Mouse (Mus musculus) heart, embryonic 12.5 days (tissue): ENCODE measurements around the gene 3110009E18Rik. TPM values are rescaled to one million over a fixed set of nuclear protein-coding genes. Genes with fewer than 3 reads are reported as not detected.
A peak's percentile ranks its signal among the peaks of the same experiment; 100 is the strongest.
"Not testable (repeated sequence)": the region's sequence is repeated elsewhere in the genome, so short reads cannot be mapped to it uniquely, and the experiment has no call there.

ENCODE experiments used
- ATAC-seq: fragments of 200-750 bp; cut with Nextera tagmentation; 2 replicates; pipeline ENCODE4 v1.8.0; 2017; ENCODE audit warnings: moderate TSS enrichment, moderate library complexity; ENCODE audit not compliant: insufficient number of reproducible peaks, low FRiP score
- H3K27ac ChIP-seq: fragments of 300-500 bp; sonication (generic); 2 replicates; pipeline ENCODE4 v1.5.1; 2016; ENCODE audit warnings: mild to moderate bottlenecking, moderate library complexity; ENCODE audit not compliant: poor library complexity, severe bottlenecking
- H3K27me3 ChIP-seq: fragments of 300-500 bp; sonication (generic); replicated peaks from 2 replicates; pipeline ENCODE4 v1.6.1; 2016; ENCODE audit warnings: mild to moderate bottlenecking, moderate library complexity
- H3K36me3 ChIP-seq: fragments of 300-500 bp; sonication (generic); 2 replicates; pipeline ENCODE4 v1.6.1; 2016; ENCODE audit warnings: mild to moderate bottlenecking, moderate library complexity
- H3K4me1 ChIP-seq: fragments of 300-500 bp; sonication (generic); replicated peaks from 2 replicates; pipeline ENCODE4 v1.6.1; 2016; ENCODE audit warnings: mild to moderate bottlenecking
- H3K4me2 ChIP-seq: fragments of 300-500 bp; sonication (generic); 2 replicates; pipeline ENCODE4 v1.6.1; 2016; ENCODE audit warnings: mild to moderate bottlenecking, moderate library complexity
- H3K4me3 ChIP-seq: fragments of 300-500 bp; sonication (generic); 2 replicates; pipeline ENCODE4 v1.5.1; 2016; ENCODE audit warnings: mild to moderate bottlenecking
- H3K9ac ChIP-seq: fragments of 300-500 bp; sonication (generic); 2 replicates; pipeline ENCODE4 v1.6.1; 2016; ENCODE audit warnings: mild to moderate bottlenecking, moderate library complexity
- H3K9me3 ChIP-seq: fragments of 300-500 bp; sonication (generic); replicated peaks from 2 replicates; pipeline ENCODE4 v1.6.1; 2016; ENCODE audit warnings: mild to moderate bottlenecking, moderate library complexity
- WGBS: fragments of 180-500 bp; shearing (Covaris S2); methylation state at CpG from one replicate; pipeline ENCODE4 v1.1.7; 2016; 5-methylcytosine and 5-hydroxymethylcytosine counted together
- polyA plus RNA-seq: library from polyadenylated mRNA; unstranded; fragments of >200 nt; fragmentation: Nextera tagmentation; extraction: Ambion mirVana; gene quantifications from 2 replicates; pipeline ENCODE4 v1.2.1, GENCODE M21; 2016

Gene 3110009E18Rik
- polyA plus RNA-seq, 1 experiment from 2014 or later: 14.1 TPM

GRCm38 (mm10) chr1:120085696-120086095 lies 35.3 kb upstream of the 3110009E18Rik start:
- Histone ChIP-seq H3K9me3 (no peaks in the 10 kb centered on the region), H3K27ac (no peak overlapping the region), H3K27me3 (no peaks in the 10 kb centered on the region), H3K9ac (no peak overlapping the region), H3K4me3 (no peak overlapping the region), H3K4me1 (peaks cover 29% of the 10 kb centered on the region), H3K4me2 (no peak overlapping the region), H3K36me3 (no peaks in the 10 kb centered on the region)
- 70% methylated on average over 3 of the region's 3 CpGs for WGBS
- no peak for ATAC-seq

GRCm38 (mm10) chr1:120086644-120087043 lies 34.3 kb upstream of the 3110009E18Rik start:
- H3K4me1 ChIP-seq: peaks cover 29% of the 10 kb centered on the region
- no peak overlapping the region for H3K4me2 ChIP-seq
- no peak for ATAC-seq
- no peaks in the 10 kb centered on the region for H3K36me3 ChIP-seq
- no peak overlapping the region for H3K9ac ChIP-seq
- no peaks in the 10 kb centered on the region; the same call in 1 of the 2 replicates for H3K9me3 ChIP-seq
- H3K27me3 ChIP-seq: no peaks in the 10 kb centered on the region
- no peak overlapping the region for H3K4me3 ChIP-seq
- 60% methylated on average over 13 of the region's 13 CpGs for WGBS
- H3K27ac ChIP-seq: no peak overlapping the region

- peaks cover 6% of the 10 kb centered on the region for H3K4me1 ChIP-seq
- no peak overlapping the region for H3K4me3 ChIP-seq
- no peak overlapping the region for H3K4me2 ChIP-seq
- no peaks in the 10 kb centered on the region; the same call in 1 of the 2 replicates for H3K9me3 ChIP-seq
- no peak for ATAC-seq
- no peaks in the 10 kb centered on the region for H3K27me3 ChIP-seq
- whole genome bisulfite sequencing: 31% methylated on average over 4 of the region's 5 CpGs
- no peak overlapping the region for H3K27ac ChIP-seq
- no peaks in the 10 kb centered on the region for H3K36me3 ChIP-seq
- no peak overlapping the region for H3K9ac ChIP-seq
Observed at GRCm38 (mm10) chr1:120089180-120089579, 31.8 kb upstream of the 3110009E18Rik start.

GRCm38 (mm10) chr1:120090880-120091570 lies 30.0 kb upstream of the 3110009E18Rik start:
- H3K27me3 ChIP-seq: no peaks in the 10 kb centered on the region
- no peaks in the 10 kb centered on the region for H3K36me3 ChIP-seq
- 70% methylated on average over 8 of the region's 8 CpGs for WGBS
- no peak overlapping the region for H3K9ac ChIP-seq
- peaks cover 3% of the 10 kb centered on the region; the same call in 1 of the 2 replicates for H3K4me1 ChIP-seq
- no peak for ATAC-seq
- no peak overlapping the region for H3K27ac ChIP-seq
- H3K4me2 ChIP-seq: no peak overlapping the region
- H3K9me3 ChIP-seq: no peaks in the 10 kb centered on the region; the same call in 1 of the 2 replicates
- no peak overlapping the region for H3K4me3 ChIP-seq

GRCm38 (mm10) chr1:120093482-120094134 lies 27.4 kb upstream of the 3110009E18Rik start:
- WGBS: 62% methylated on average over 13 of the region's 14 CpGs
- peak; percentile 54; the same call in 1 of the 2 replicates for ATAC-seq
- H3K9ac ChIP-seq, H3K27me3 ChIP-seq, H3K4me3 ChIP-seq, H3K27ac ChIP-seq, H3K36me3 ChIP-seq, H3K4me2 ChIP-seq, H3K4me1 ChIP-seq, H3K9me3 ChIP-seq: not testable (repeated sequence)

GRCm38 (mm10) chr1:120094920-120095319 lies 26.1 kb upstream of the 3110009E18Rik start:
- no peak overlapping the region for H3K27ac ChIP-seq
- no peak for ATAC-seq
- no peak overlapping the region for H3K4me2 ChIP-seq
- no peak overlapping the region for H3K9ac ChIP-seq
- WGBS: 38% methylated on average over 3 of the region's 3 CpGs
- no peaks in the 10 kb centered on the region; the same call in 1 of the 2 replicates for H3K9me3 ChIP-seq
- no peaks in the 10 kb centered on the region for H3K27me3 ChIP-seq
- peaks cover 3% of the 10 kb centered on the region; the same call in 1 of the 2 replicates for H3K4me1 ChIP-seq
- H3K4me3 ChIP-seq: no peak overlapping the region
- no peaks in the 10 kb centered on the region for H3K36me3 ChIP-seq

GRCm38 (mm10) chr1:120098327-120098726 lies 22.7 kb upstream of the 3110009E18Rik start:
- no peak overlapping the region for H3K27ac ChIP-seq
- H3K4me1 ChIP-seq: peaks cover 3% of the 10 kb centered on the region; the same call in 1 of the 2 replicates
- H3K27me3 ChIP-seq: no peaks in the 10 kb centered on the region
- no peak overlapping the region for H3K9ac ChIP-seq
- H3K36me3 ChIP-seq: no peaks in the 10 kb centered on the region
- WGBS: 9% methylated on average over 7 of the region's 7 CpGs
- no peak overlapping the region for H3K4me2 ChIP-seq
- no peaks in the 10 kb centered on the region for H3K9me3 ChIP-seq
- H3K4me3 ChIP-seq: no peak overlapping the region
- no peak for ATAC-seq

- 62% methylated on average over 6 of the region's 6 CpGs for WGBS
Observed at GRCm38 (mm10) chr1:120099483-120099882, 21.5 kb upstream of the 3110009E18Rik start.

GRCm38 (mm10) chr1:120100456-120101226 lies 20.3 kb upstream of the 3110009E18Rik start:
- H3K4me3 ChIP-seq: no peak overlapping the region
- no peaks in the 10 kb centered on the region for H3K9me3 ChIP-seq
- WGBS: 77% methylated on average over 8 of the region's 8 CpGs
- H3K27me3 ChIP-seq: no peaks in the 10 kb centered on the region; the same call in 1 of the 2 replicates
- no peak for ATAC-seq
- no peak overlapping the region for H3K9ac ChIP-seq
- no peak overlapping the region for H3K27ac ChIP-seq
- no peak overlapping the region for H3K4me2 ChIP-seq
- no peaks in the 10 kb centered on the region for H3K36me3 ChIP-seq
- H3K4me1 ChIP-seq: no peaks in the 10 kb centered on the region

More at GRCm38 (mm10) chr1:120099483-120099882, 21.5 kb upstream of the 3110009E18Rik start:
- Histone ChIP-seq H3K4me3 (no peak overlapping the region), H3K36me3 (no peaks in the 10 kb centered on the region), H3K27me3 (no peaks in the 10 kb centered on the region; the same call in 1 of the 2 replicates), H3K9me3 (no peaks in the 10 kb centered on the region), H3K27ac (no peak overlapping the region), H3K9ac (no peak overlapping the region), H3K4me1 (peaks cover 3% of the 10 kb centered on the region; the same call in 1 of the 2 replicates), H3K4me2 (no peak overlapping the region)
- ATAC-seq: no peak

- Histone ChIP-seq H3K9ac (no peak overlapping the region), H3K9me3 (no peaks in the 10 kb centered on the region), H3K4me1 (no peaks in the 10 kb centered on the region), H3K4me3 (no peak overlapping the region), H3K36me3 (no peaks in the 10 kb centered on the region), H3K27me3 (no peaks in the 10 kb centered on the region; the same call in 1 of the 2 replicates), H3K27ac (no peak overlapping the region), H3K4me2 (no peak overlapping the region)
- ATAC-seq: no peak
- WGBS: 77% methylated on average over 3 of the region's 3 CpGs
Observed at GRCm38 (mm10) chr1:120101227-120101609, 19.8 kb upstream of the 3110009E18Rik start.

GRCm38 (mm10) chr1:120105556-120105959 lies 15.4 kb upstream of the 3110009E18Rik start:
- H3K9me3 ChIP-seq: no peaks in the 10 kb centered on the region
- no peak overlapping the region for H3K4me2 ChIP-seq
- H3K36me3 ChIP-seq: no peaks in the 10 kb centered on the region
- H3K27me3 ChIP-seq: no peaks in the 10 kb centered on the region; the same call in 1 of the 2 replicates
- no peak overlapping the region for H3K4me3 ChIP-seq
- no peaks in the 10 kb centered on the region for H3K4me1 ChIP-seq
- no peak for ATAC-seq
- WGBS: 64% methylated on average over 5 of the region's 5 CpGs
- H3K27ac ChIP-seq: no peak overlapping the region
- no peak overlapping the region for H3K9ac ChIP-seq
